Mouse (Mus musculus) hindbrain, postnatal 0 days (tissue): ENCODE measurements at regions not wholly inside any gene's neighbourhood (a gene's known extent, or its start where the extent isn't known, plus 50 kb on each side); places are given as distances from the start of the nearest gene placed in this dataset.

Experiments used
- ATAC-seq: fragments of 200-750 bp; cut with Nextera tagmentation; 2 replicates; pipeline ENCODE4 v1.8.0; 2017; ENCODE audit warnings: mild to moderate bottlenecking, moderate TSS enrichment, moderate library complexity
- DNase-seq: peaks from one replicate; pipeline ENCODE4 v3.0.0-alpha.2; 2015; ENCODE audit warnings: low spot score
- H3K27ac ChIP-seq: fragments of 300-500 bp; sonication (generic); 2 replicates; pipeline ENCODE4 v1.5.1; 2014; ENCODE audit warnings: mild to moderate bottlenecking
- H3K27me3 ChIP-seq: fragments of 300-500 bp; sonication (generic); 2 replicates; pipeline ENCODE4 v1.6.1; 2014; ENCODE audit warnings: low read length, mixed read lengths; ENCODE audit not compliant: insufficient read depth
- H3K36me3 ChIP-seq: fragments of 300-500 bp; sonication (generic); 2 replicates; pipeline ENCODE4 v1.6.1; 2014; ENCODE audit warnings: low read length, mixed read lengths; ENCODE audit not compliant: insufficient read depth
- H3K4me1 ChIP-seq: fragments of 300-500 bp; sonication (generic); 2 replicates; pipeline ENCODE4 v1.6.1; 2014; ENCODE audit warnings: antibody characterized with exemption, low read length, mixed read lengths; ENCODE audit not compliant: insufficient read depth
- H3K4me2 ChIP-seq: fragments of 300-500 bp; sonication (generic); 2 replicates; pipeline ENCODE4 v1.6.1; 2014; ENCODE audit warnings: low read depth, mild to moderate bottlenecking, low read length, moderate library complexity, mixed read lengths
- H3K4me3 ChIP-seq: fragments of 300-500 bp; sonication (generic); 2 replicates; pipeline ENCODE4 v1.5.1; 2014; ENCODE audit warnings: low read length
- H3K9ac ChIP-seq: fragments of 300-500 bp; sonication (generic); replicated peaks from 2 replicates; pipeline ENCODE4 v1.6.1; 2014; ENCODE audit warnings: mild to moderate bottlenecking, low read length, moderate library complexity, mixed read lengths
- H3K9me3 ChIP-seq: fragments of 300-500 bp; sonication (generic); 2 replicates; pipeline ENCODE4 v1.6.1; 2016; ENCODE audit warnings: low read length, mixed read lengths
- CTCF ChIP-seq: IDR thresholded peaks from 2 replicates; pipeline ENCODE4 v1.5.1; 2016; ENCODE audit warnings: antibody characterized with exemption, control low read depth, low read depth
- WGBS: fragments of 180-500 bp; shearing (Covaris S2); extraction: QIAGEN DNeasy Blood & Tissue Kit; methylation state at CpG from one replicate; pipeline ENCODE4 v1.1.7; 2014; 5-methylcytosine and 5-hydroxymethylcytosine counted together

- Histone ChIP-seq H3K4me1 (peaks cover 17% of the 10 kb centered on the region), H3K4me2 (no peak overlapping the region), H3K9ac (no peak overlapping the region), H3K27me3 (0 out of 2 replicates have a peak, but pooled peaks cover 3% of the 10 kb centered on the region), H3K4me3 (no peak overlapping the region), H3K9me3 (no peaks in the 10 kb centered on the region), H3K27ac (no peak overlapping the region), H3K36me3 (no peaks in the 10 kb centered on the region)
- DNase-seq, result no peak
- no peak for ATAC-seq
- WGBS, result 58% methylated on average over 6 of the region's 6 CpGs
- TF ChIP-seq CTCF, result no peak
Observed at GRCm38 (mm10) chr2:105613243-105613642, 55.5 kb upstream of the Pax6 start.

GRCm38 (mm10) chr2:105615891-105616733 is 52.6 kb upstream of the Pax6 start:
- ATAC-seq (peak; percentile 82), DNase-seq (peak; percentile 79)
- H3K27me3 ChIP-seq, result 0 out of 2 replicates have a peak, but pooled peaks cover 3% of the 10 kb centered on the region
- no peaks in the 10 kb centered on the region for H3K36me3 ChIP-seq
- peak overlapping the region; percentile 41; the same call in 1 of the 2 replicates for H3K27ac ChIP-seq
- H3K4me1 ChIP-seq, result peaks cover 10% of the 10 kb centered on the region
- H3K9me3 ChIP-seq, result no peaks in the 10 kb centered on the region
- peak overlapping the region; percentile 48 for H3K4me2 ChIP-seq
- 21% methylated on average over 18 of the region's 18 CpGs for WGBS
- 0 out of 2 replicates have a peak overlapping the region, but pooled peaks have one; percentile 1 for H3K4me3 ChIP-seq
- peak; percentile 75 for TF ChIP-seq CTCF
- no peak overlapping the region for H3K9ac ChIP-seq
